11 mouse cellular contexts compared by ENCODE assay signal in genomic region chr15:84166818-84167217, GRCm38 (mm10). TPM values are rescaled to one million over a fixed set of nuclear protein-coding genes. Genes with fewer than 3 reads are reported as not detected.
A peak's percentile ranks its signal among the peaks of the same experiment; 100 is the strongest.
DNase-seq lines count a peak whose midpoint lies in the region; ATAC-seq and TF ChIP-seq lines count a peak whose summit lies in the region.
"Had no signal": no experiment of that assay in that cellular context is flagged by ENCODE, and none has a peak within 500 bp of the region (broad histone marks: within the 10 kb centered on the region; RNA-seq: fewer than 3 reads in every experiment).

No protein-coding gene starts in this region.

- 70% methylated on average over 6 of the region's 6 CpGs for WGBS in heart, embryonic 10.5 days
- 72% methylated on average over 6 of the region's 6 CpGs for WGBS in hindbrain, postnatal 0 days
- WGBS in stomach, postnatal 0 days: 71% methylated on average over 6 of the region's 6 CpGs

- H3K4me2 ChIP-seq in hindbrain, postnatal 0 days (ENCODE audit: low read depth, low read length): peak overlapping the region; percentile 95
- no peak overlapping the region for H3K4me2 ChIP-seq in stomach, postnatal 0 days (replicated peaks; ENCODE audit: low read depth)

- peaks cover 19% of the 10 kb centered on the region for H3K4me1 ChIP-seq in heart, embryonic 10.5 days
- H3K4me1 ChIP-seq in megakaryocyte, embryonic 14.5 days: peaks cover 31% of the 10 kb centered on the region
- H3K4me1 ChIP-seq in hindbrain, postnatal 0 days (ENCODE audit: insufficient read depth, low read length): peaks cover 14% of the 10 kb centered on the region
- no peaks in the 10 kb centered on the region; the same call in 1 of the 2 replicates for H3K4me1 ChIP-seq in stomach, postnatal 0 days (replicated peaks; ENCODE audit: control insufficient read depth, insufficient read depth)

- H3K9me3 ChIP-seq in heart, embryonic 10.5 days: no peaks in the 10 kb centered on the region
- H3K9me3 ChIP-seq in megakaryocyte, embryonic 14.5 days: peaks cover 4% of the 10 kb centered on the region; the same call in 1 of the 2 replicates
- no peaks in the 10 kb centered on the region for H3K9me3 ChIP-seq in hindbrain, postnatal 0 days (ENCODE audit: low read length)
- no peaks in the 10 kb centered on the region for H3K9me3 ChIP-seq in stomach, postnatal 0 days (ENCODE audit: control insufficient read depth, low read length)
- H3K9me3 ChIP-seq: liver, embryonic 13.5 days had no signal

- H3K27ac ChIP-seq in heart, embryonic 10.5 days: no peak overlapping the region
- peak overlapping the region; percentile 89; the same call in 1 of the 2 replicates for H3K27ac ChIP-seq in hindbrain, postnatal 0 days
- no peak overlapping the region for H3K27ac ChIP-seq in stomach, postnatal 0 days (replicated peaks)
- H3K27ac ChIP-seq: liver, embryonic 13.5 days had no signal

- no peak for TF ChIP-seq EP300 in stomach, postnatal 0 days (optimal IDR thresholded peaks at IDR 0.05)

- no peak for TF ChIP-seq CTCF in hindbrain, postnatal 0 days (IDR thresholded peaks at IDR 0.05; ENCODE audit: low read depth)
- no peak for TF ChIP-seq CTCF in stomach, postnatal 0 days (IDR thresholded peaks at IDR 0.05; ENCODE audit: low read depth)

- peaks cover 18% of the 10 kb centered on the region; the same call in 1 of the 2 replicates for H3K27me3 ChIP-seq in heart, embryonic 10.5 days (ENCODE audit: insufficient read depth, poor library complexity, severe bottlenecking)
- peaks cover 38% of the 10 kb centered on the region for H3K27me3 ChIP-seq in megakaryocyte, embryonic 14.5 days (replicated peaks)
- no peaks in the 10 kb centered on the region for H3K27me3 ChIP-seq in hindbrain, postnatal 0 days (ENCODE audit: insufficient read depth, low read length)
- no peaks in the 10 kb centered on the region for H3K27me3 ChIP-seq in stomach, postnatal 0 days (ENCODE audit: control insufficient read depth, insufficient read depth, low read length)

- H3K36me3 ChIP-seq in heart, embryonic 10.5 days: no peaks in the 10 kb centered on the region
- H3K36me3 ChIP-seq in megakaryocyte, embryonic 14.5 days (replicated peaks; ENCODE audit: low read length): no peaks in the 10 kb centered on the region
- H3K36me3 ChIP-seq in hindbrain, postnatal 0 days (ENCODE audit: insufficient read depth, low read length): no peaks in the 10 kb centered on the region
- no peaks in the 10 kb centered on the region for H3K36me3 ChIP-seq in stomach, postnatal 0 days (ENCODE audit: control insufficient read depth, insufficient read depth, low read length)
- H3K36me3 ChIP-seq: G1E had no signal

- intact Hi-C loops in heart, postnatal 36 days (cut with DNase I): loop anchor here (5.0 kb wide), 1 partner anchor 95 kb away; no protein-coding TSS in a partner anchor

- no peak overlapping the region for H3K9ac ChIP-seq in hindbrain, postnatal 0 days (replicated peaks; ENCODE audit: low read length)
- H3K9ac ChIP-seq in stomach, postnatal 0 days (ENCODE audit: low read length): no peak overlapping the region
- H3K9ac ChIP-seq: liver, embryonic 13.5 days had no signal

- H3K4me3 ChIP-seq in heart, embryonic 10.5 days: no peak overlapping the region
- peak overlapping the region; percentile 56 for H3K4me3 ChIP-seq in megakaryocyte, embryonic 14.5 days (replicated peaks)
- H3K4me3 ChIP-seq in hindbrain, postnatal 0 days (ENCODE audit: low read length): no peak overlapping the region
- no peak overlapping the region for H3K4me3 ChIP-seq in stomach, postnatal 0 days (ENCODE audit: low read depth, low read length)
- H3K4me3 ChIP-seq: liver, embryonic 13.5 days had no signal

- no peak for ATAC-seq in megakaryocyte, adult 5-6 weeks (ENCODE audit: poor library complexity, severe bottlenecking)
- ATAC-seq in hindbrain, postnatal 0 days: no peak
- ATAC-seq in stomach, postnatal 0 days (ENCODE audit: low FRiP score, low TSS enrichment): peak; percentile 57

- peak; percentile 45 for DNase-seq in heart, embryonic 10.5 days (ENCODE audit: low spot score)
- no peak for DNase-seq in heart, postnatal 36 days
- no peak for DNase-seq in hindbrain, postnatal 0 days (ENCODE audit: low spot score)
- DNase-seq in stomach, postnatal 0 days (ENCODE audit: low spot score): peak; percentile 26
- DNase-seq in retina, embryonic 14.5 days (ENCODE audit: low spot score): no peak
- no peak for DNase-seq in layer of hippocampus, postnatal 10 days (ENCODE audit: low spot score in 2 of 2)

RNA-seq across cellular contexts. Expression of gene Pnpla3, which starts 0.8 kb away (rescaled TPM):
- 0.51 and 0.68 TPM in 2 replicates for polyA plus RNA-seq in heart, embryonic 10.5 days (2016; fragmentation: Nextera tagmentation; extraction: Ambion mirVana)
- 1 to 10 TPM; 1.9 to 2.9 TPM for total RNA-seq in heart, postnatal 36 days (2021)
- not detected in 2 replicates for polyA plus RNA-seq in megakaryocyte, embryonic 14.5 days (2012; ENCODE audit: insufficient read depth, low replicate concordance)
- total RNA-seq in megakaryocyte, adult 5-6 weeks (2015): not detected in 2 replicates
- total RNA-seq in megakaryocyte, adult 5-6 weeks (2017): not detected in 2 replicates
- total RNA-seq in hindbrain, postnatal 0 days (2014; rRNA removed): 7.4 and 15.4 TPM in 2 replicates
- polyA plus RNA-seq in hindbrain, postnatal 0 days (2015; fragmentation: Nextera tagmentation; extraction: Ambion mirVana): 6.2 and 7.9 TPM in 2 replicates
- 3.0 and 4.1 TPM in 2 replicates for polyA plus RNA-seq in stomach, postnatal 0 days (2015; fragmentation: Nextera tagmentation; extraction: Ambion mirVana)
- total RNA-seq in layer of hippocampus, postnatal 10 days (2021): 10 to 100 TPM; 10.6 to 11.0 TPM
- total RNA-seq: G1E had no signal
- polyA plus RNA-seq: G1E had no signal

RNA-seq across cellular contexts. Expression of gene Samm50, which starts 25.2 kb away (rescaled TPM):
- polyA plus RNA-seq in heart, embryonic 10.5 days (2016; fragmentation: Nextera tagmentation; extraction: Ambion mirVana): 122 and 132 TPM in 2 replicates
- 100 to 1,000 TPM; 270 to 286 TPM for total RNA-seq in heart, postnatal 36 days (2021)
- 14.6 and 45.4 TPM in 2 replicates for polyA plus RNA-seq in megakaryocyte, embryonic 14.5 days (2012; ENCODE audit: insufficient read depth, low replicate concordance)
- total RNA-seq in megakaryocyte, adult 5-6 weeks (2015): 25.7 and 30.5 TPM in 2 replicates
- 26.0 and 26.4 TPM in 2 replicates for total RNA-seq in megakaryocyte, adult 5-6 weeks (2017)
- total RNA-seq in hindbrain, postnatal 0 days (2014; rRNA removed): 28.0 and 30.9 TPM in 2 replicates
- polyA plus RNA-seq in hindbrain, postnatal 0 days (2015; fragmentation: Nextera tagmentation; extraction: Ambion mirVana): 92.3 and 93.6 TPM in 2 replicates
- polyA plus RNA-seq in stomach, postnatal 0 days (2015; fragmentation: Nextera tagmentation; extraction: Ambion mirVana): 92.3 and 97.4 TPM in 2 replicates
- 10 to 100 TPM; 83.6 to 99.0 TPM for total RNA-seq in layer of hippocampus, postnatal 10 days (2021)

RNA-seq across cellular contexts. Expression of gene Pnpla5, which starts 43.8 kb away (rescaled TPM):
- not detected in 2 replicates for polyA plus RNA-seq in heart, embryonic 10.5 days (2016; fragmentation: Nextera tagmentation; extraction: Ambion mirVana)
- total RNA-seq in heart, postnatal 36 days (2021): not detected
- not detected in 2 replicates for polyA plus RNA-seq in megakaryocyte, embryonic 14.5 days (2012; ENCODE audit: insufficient read depth, low replicate concordance)
- total RNA-seq in megakaryocyte, adult 5-6 weeks (2015): not detected in 2 replicates
- not detected in 2 replicates for total RNA-seq in megakaryocyte, adult 5-6 weeks (2017)
- not detected in 2 replicates for total RNA-seq in hindbrain, postnatal 0 days (2014; rRNA removed)
- not detected in 2 replicates for polyA plus RNA-seq in hindbrain, postnatal 0 days (2015; fragmentation: Nextera tagmentation; extraction: Ambion mirVana)
- polyA plus RNA-seq in stomach, postnatal 0 days (2015; fragmentation: Nextera tagmentation; extraction: Ambion mirVana): not detected in 2 replicates
- not detected for total RNA-seq in layer of hippocampus, postnatal 10 days (2021)
- total RNA-seq: G1E; left cerebral cortex, adult 18-20 months had no signal
- polyA plus RNA-seq: G1E; liver, embryonic 13.5 days had no signal

Comparison
In these comparisons a context has a peak if more than half of its experiments do, and no peak if none do; other contexts are left out.
1. DNase-seq: peak in heart, embryonic 10.5 days (single experiment) and stomach, postnatal 0 days (single experiment); none in heart, postnatal 36 days (0 of 2), hindbrain, postnatal 0 days (single experiment), retina, embryonic 14.5 days (single experiment) and layer of hippocampus, postnatal 10 days (0 of 2).